Mouse (Mus musculus) testis, adult 2 months (tissue): Measurements from ENCODE around the gene Prkcb. TPM values are rescaled to one million over a fixed set of nuclear protein-coding genes. Genes with fewer than 3 reads are reported as not detected.

ENCODE experiments used
- H3K27ac ChIP-seq: fragments of 200-500 bp; 2 replicates; pipeline ENCODE4 v1.5.1; 2012; ENCODE audit warnings: low read depth, low read length; ENCODE audit not compliant: control insufficient read depth, insufficient read depth
- H3K27me3 ChIP-seq: fragments of 200-500 bp; 2 replicates; pipeline ENCODE4 v1.6.1; 2012; ENCODE audit warnings: mild to moderate bottlenecking, low read length, moderate library complexity; ENCODE audit not compliant: control insufficient read depth, insufficient read depth
- H3K36me3 ChIP-seq: fragments of 200-500 bp; 2 replicates; pipeline ENCODE4 v1.6.1; 2012; ENCODE audit warnings: mild to moderate bottlenecking, low read length; ENCODE audit not compliant: control insufficient read depth, insufficient read depth
- H3K4me1 ChIP-seq: fragments of 200-500 bp; 2 replicates; pipeline ENCODE4 v1.6.1; 2012; ENCODE audit warnings: low read length; ENCODE audit not compliant: control insufficient read depth, insufficient read depth
- H3K4me3 ChIP-seq: fragments of 200-500 bp; 2 replicates; pipeline ENCODE4 v1.5.1; 2012; ENCODE audit warnings: low read depth, mild to moderate bottlenecking, low read length, moderate library complexity, mixed read lengths; ENCODE audit not compliant: control insufficient read depth
- CTCF ChIP-seq: fragments of 200-500 bp; IDR thresholded peaks from 2 replicates; pipeline ENCODE4 v1.5.1; 2012; ENCODE audit warnings: low read depth, mild to moderate bottlenecking, inconsistent platforms, low read length, moderate library complexity; ENCODE audit not compliant: control insufficient read depth, insufficient read depth, insufficient replicate concordance
- POLR2A ChIP-seq: fragments of 200-500 bp; IDR thresholded peaks from 2 replicates; pipeline ENCODE4 v1.6.1; 2012; ENCODE audit warnings: low read depth, mild to moderate bottlenecking, inconsistent platforms, low read length, moderate library complexity; ENCODE audit not compliant: control insufficient read depth
- polyA plus RNA-seq: library from polyadenylated mRNA; depleted of rRNA; stranded (reverse); fragments of >200 nt; gene quantifications from 2 replicates; pipeline ENCODE4 v1.2.3, GENCODE M21; 2012

The Prkcb gene
- polyA plus RNA-seq, 1 experiment = 3.4 TPM

- no peaks in the 10 kb centered on the region for H3K27me3 ChIP-seq
- no peaks in the 10 kb centered on the region for H3K36me3 ChIP-seq
- peaks cover 6% of the 10 kb centered on the region for H3K4me1 ChIP-seq
- no peak overlapping the region for H3K4me3 ChIP-seq
- H3K27ac ChIP-seq = no peak overlapping the region
- no peak for TF ChIP-seq POLR2A
- peak; percentile 71; the same call in 1 of the 2 replicates for TF ChIP-seq CTCF
Observed at GRCm38 (mm10) chr7:122470370-122471280, 182.1 kb downstream of the Prkcb start.

DNA sequence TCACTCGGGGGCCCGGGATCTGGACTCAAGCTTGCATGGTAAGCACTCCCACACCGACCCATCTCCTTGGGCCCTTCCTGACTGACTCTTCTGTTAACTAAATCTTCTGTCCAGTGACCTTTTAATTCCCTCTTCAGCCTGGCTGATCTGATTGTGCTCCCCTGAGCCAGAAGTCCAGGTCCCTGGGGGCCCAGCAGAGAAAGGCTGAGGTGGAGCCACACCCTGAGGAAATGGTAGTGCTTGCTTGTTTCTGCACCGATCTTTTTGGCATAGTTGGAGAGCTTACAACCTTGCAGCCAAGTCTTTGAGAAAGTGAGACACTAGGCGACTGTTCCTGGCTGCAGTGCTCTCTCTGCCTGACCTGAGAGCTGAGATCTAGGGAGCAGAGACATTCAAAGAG, 183.7 kb downstream of the Prkcb start:
- Histone ChIP-seq H3K4me3 (no peak overlapping the region), H3K4me1 (peaks cover 6% of the 10 kb centered on the region), H3K27ac (no peak overlapping the region), H3K36me3 (no peaks in the 10 kb centered on the region), H3K27me3 (no peaks in the 10 kb centered on the region)
- TF ChIP-seq CTCF = no peak
- no peak for TF ChIP-seq POLR2A

DNA sequence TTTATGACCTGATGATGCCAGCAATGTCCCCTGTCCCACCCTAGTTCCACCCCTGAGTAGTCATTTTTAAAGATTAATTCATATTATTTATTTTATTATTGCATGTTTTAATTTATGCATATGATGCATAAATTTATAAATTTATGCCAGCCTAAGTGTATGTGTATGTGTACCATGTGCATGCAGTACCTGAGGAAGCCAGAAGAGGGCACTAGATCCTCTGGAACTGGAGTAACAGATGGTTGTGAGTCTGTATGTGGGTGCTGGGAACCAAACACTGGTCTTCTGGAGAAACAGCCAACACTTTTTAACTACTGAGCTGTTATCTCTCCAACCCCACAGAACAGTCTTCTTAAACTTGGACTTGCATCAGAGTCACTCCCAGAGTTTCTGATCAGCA, 186.5 kb downstream of the Prkcb start:
- no peaks in the 10 kb centered on the region for H3K4me1 ChIP-seq
- H3K4me3 ChIP-seq = no peak overlapping the region
- H3K36me3 ChIP-seq = no peaks in the 10 kb centered on the region
- H3K27me3 ChIP-seq = no peaks in the 10 kb centered on the region
- H3K27ac ChIP-seq = no peak overlapping the region
- no peak for TF ChIP-seq POLR2A
- no peak for TF ChIP-seq CTCF

- H3K4me3 ChIP-seq = no peak overlapping the region
- H3K36me3 ChIP-seq = no peaks in the 10 kb centered on the region
- TF ChIP-seq POLR2A (no peak), CTCF (no peak)
- H3K27me3 ChIP-seq = no peaks in the 10 kb centered on the region
- no peaks in the 10 kb centered on the region for H3K4me1 ChIP-seq
- no peak overlapping the region for H3K27ac ChIP-seq
Observed at GRCm38 (mm10) chr7:122476697-122477096, 188.1 kb downstream of the Prkcb start.

DNA sequence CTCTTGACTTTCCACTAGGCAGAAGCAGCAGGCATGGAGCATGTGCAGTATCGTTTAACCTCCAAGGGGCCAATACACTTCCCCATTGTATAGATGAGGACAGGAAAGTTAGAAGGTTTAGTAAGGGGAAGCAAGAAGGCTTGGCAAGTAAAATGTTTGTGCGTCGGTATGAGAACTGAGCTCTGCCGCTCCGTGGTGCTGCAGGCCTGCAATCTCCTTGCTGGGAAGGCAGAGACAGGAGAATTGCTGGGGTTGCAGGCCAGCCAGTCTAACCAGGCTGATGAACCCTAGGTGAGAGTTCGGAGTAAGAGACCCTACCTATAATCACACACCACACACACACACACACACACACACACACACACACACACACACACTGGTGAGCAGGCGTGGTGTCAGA, 188.6 kb downstream of the Prkcb start:
- H3K36me3 ChIP-seq = no peaks in the 10 kb centered on the region
- no peak overlapping the region for H3K4me3 ChIP-seq
- no peak overlapping the region for H3K27ac ChIP-seq
- no peaks in the 10 kb centered on the region for H3K4me1 ChIP-seq
- H3K27me3 ChIP-seq = no peaks in the 10 kb centered on the region
- TF ChIP-seq CTCF (no peak), POLR2A (no peak)

- no peak overlapping the region for H3K27ac ChIP-seq
- no peak overlapping the region for H3K4me3 ChIP-seq
Observed at GRCm38 (mm10) chr7:122477566-122478564, 189.3 kb downstream of the Prkcb start.

DNA sequence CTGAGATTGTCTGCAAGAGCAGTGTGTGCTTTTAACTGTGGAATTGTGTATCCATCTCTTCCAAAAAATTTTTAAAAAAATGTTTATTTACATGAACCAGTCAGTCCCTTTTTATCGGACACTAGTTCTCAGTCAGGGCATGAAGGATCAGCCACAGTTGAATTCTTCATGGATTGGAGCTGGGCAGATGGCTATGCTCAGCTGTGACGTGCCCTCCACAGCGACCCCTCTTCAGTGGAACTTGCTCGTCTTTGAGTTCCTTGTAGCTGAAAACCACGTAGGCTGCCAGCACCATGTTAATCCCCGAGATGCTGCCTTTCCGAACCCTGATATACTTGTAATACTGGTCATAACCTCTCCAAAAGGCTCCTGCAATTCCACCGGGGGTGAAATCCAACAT, 195.4 kb downstream of the Prkcb start:
- no peak overlapping the region for H3K27ac ChIP-seq
- H3K27me3 ChIP-seq = no peaks in the 10 kb centered on the region
- no peaks in the 10 kb centered on the region for H3K4me1 ChIP-seq
- H3K4me3 ChIP-seq = no peak overlapping the region
- H3K36me3 ChIP-seq = no peaks in the 10 kb centered on the region
- TF ChIP-seq CTCF = no peak
- TF ChIP-seq POLR2A = no peak

More at GRCm38 (mm10) chr7:122477566-122478564, 189.3 kb downstream of the Prkcb start:
- no peak for TF ChIP-seq CTCF
- no peak for TF ChIP-seq POLR2A
- H3K27me3 ChIP-seq = no peaks in the 10 kb centered on the region
- no peaks in the 10 kb centered on the region for H3K36me3 ChIP-seq
- H3K4me1 ChIP-seq = no peaks in the 10 kb centered on the region
